Mouse (Mus musculus) olfactory bulb, adult 2 months (tissue): Measurements from ENCODE around the gene Ubr4.

Experiments used
- CTCF ChIP-seq: fragments of 200-500 bp; IDR thresholded peaks from 2 replicates; pipeline ENCODE4 v1.5.1; 2012; ENCODE audit warnings: low read depth, mild to moderate bottlenecking, low read length, moderate library complexity; ENCODE audit not compliant: insufficient read depth
- POLR2A ChIP-seq: fragments of 200-500 bp; IDR thresholded peaks from 2 replicates; pipeline ENCODE4 v1.6.1; 2012; ENCODE audit warnings: mild to moderate bottlenecking, low read depth, low read length, moderate library complexity; ENCODE audit not compliant: insufficient read depth

GRCm38 (mm10) chr4:139368038-139368437 is 15.6 kb downstream of the Ubr4 start:
- TF ChIP-seq POLR2A (no peak), CTCF (no peak)
